Mouse (Mus musculus) lung, adult 18-20 months (tissue): ENCODE results near the gene Slc9a5.
A peak's percentile ranks its signal among the peaks of the same experiment; 100 is the strongest.

ENCODE experiments used
- DNase-seq, 2 experiments: peaks; one replicate each; pipeline ENCODE4 v3.0.0; 2022; ENCODE audit warnings: mixed read lengths in 2 of 2

Slc9a5 gene

GRCm38 (mm10) chr8:105355179-105356024, 6.8 kb downstream of the Slc9a5 start:
- peak in 1 of 2 experiments; percentile 33 for DNase-seq

DNA sequence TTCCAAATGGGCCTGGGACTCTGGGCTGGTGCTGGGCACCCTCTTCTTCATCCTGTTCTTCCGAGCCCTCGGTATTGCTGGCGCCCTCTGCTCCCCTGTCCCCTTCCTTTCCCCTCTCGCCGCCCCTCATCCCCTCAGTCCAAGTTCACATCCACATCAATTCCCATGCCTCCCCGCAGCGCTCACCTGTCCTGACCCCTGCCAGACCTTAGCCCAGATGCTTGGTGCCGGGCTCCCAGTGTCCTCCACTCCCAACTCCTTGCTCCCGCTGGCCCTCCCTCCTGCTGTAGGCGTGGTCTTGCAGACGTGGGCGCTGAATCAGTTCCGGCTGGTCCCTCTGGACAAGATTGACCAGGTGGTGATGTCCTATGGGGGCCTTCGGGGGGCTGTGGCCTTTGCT, 8.0 kb downstream of the Slc9a5 start:
- no peak for DNase-seq

- no peak for DNase-seq
Observed at GRCm38 (mm10) chr8:105359208-105359607, 10.6 kb downstream of the Slc9a5 start.

DNA sequence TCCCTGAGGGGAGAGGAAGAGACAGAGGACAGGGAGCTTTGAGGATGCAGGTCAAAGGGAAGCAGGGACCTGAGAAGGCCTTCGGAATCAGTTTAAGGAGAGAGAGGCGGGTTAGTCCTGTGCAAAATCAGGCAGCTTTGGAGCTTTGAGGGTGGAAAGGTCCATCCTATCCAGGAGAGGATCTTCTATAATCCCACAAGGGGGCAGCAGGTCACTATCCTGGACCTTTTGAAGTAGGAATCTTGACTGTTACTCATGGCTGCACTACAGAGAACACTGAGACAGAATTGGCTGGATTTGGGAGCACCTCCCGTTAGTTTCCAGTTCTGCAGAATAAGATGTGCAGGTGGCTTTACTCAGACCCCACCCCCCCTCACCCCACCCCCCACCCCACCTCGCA, 11.0 kb downstream of the Slc9a5 start:
- no peak for DNase-seq

DNA sequence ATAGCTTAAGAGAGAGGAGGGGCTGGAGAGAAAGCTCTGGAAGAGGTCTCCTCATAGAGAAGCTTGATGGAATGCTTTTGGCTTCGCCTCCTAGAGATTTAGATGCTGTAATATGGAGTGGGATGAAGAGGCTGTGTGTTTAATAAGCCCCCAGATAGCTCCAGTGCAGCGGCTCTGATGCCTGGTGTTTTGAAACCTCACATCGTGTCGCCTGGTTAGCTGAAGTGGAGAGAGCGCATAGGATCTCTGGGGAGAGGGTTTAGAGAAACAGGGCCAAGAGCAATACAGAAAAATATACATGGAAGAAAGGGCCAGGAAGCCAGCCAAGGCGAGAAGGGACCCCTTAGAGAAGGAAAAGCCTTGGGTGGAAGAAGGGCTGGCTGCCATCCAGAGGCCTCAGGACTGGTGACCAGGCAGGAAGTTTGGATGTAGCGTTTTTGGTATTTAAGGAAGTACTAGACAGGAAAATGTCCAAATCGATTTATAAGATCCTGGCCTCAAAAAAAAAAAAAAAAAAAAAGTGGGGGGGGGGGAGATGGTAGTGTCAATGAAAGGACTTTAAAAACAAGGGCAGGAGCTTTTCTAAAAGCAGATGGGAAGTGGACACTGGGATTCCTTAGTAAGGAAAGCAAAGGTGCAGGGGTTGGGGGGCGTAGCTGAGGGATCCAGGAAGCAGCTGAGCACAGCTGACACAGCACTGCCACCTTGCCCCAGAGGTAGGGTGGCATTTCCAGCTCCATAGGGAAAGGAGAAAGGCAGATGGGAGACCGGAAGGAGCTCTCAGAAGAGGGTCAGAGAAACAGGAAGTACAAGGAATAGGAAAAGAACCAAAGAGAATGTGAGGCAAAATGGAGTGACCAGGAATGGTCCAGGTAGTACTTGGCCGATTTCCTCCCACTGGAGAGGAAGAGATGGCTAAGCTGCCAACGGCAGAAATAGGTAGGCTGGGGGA, 13.4 kb downstream of the Slc9a5 start:
- no peak for DNase-seq

DNA sequence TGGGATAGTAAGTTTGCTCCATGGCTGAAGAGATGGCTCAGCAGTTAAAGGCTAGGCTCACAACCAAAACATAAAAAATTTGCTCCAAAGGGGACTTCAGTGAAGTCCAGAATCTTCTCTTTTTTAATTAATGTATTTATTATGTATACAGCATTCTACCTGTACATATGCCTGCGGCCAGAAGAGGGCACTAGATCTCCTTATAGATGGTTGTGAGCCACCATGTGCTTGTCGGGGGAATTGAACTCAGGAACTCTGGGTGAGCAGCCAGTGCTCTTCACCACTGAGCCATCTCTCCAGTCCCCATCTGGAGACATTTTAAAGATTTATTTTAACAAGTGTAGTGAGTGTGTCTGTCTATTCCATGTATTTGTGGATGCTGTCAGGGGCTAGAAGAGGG, 18.5 kb downstream of the Slc9a5 start:
- peak in 1 of 2 experiments; percentile 23 for DNase-seq

DNA sequence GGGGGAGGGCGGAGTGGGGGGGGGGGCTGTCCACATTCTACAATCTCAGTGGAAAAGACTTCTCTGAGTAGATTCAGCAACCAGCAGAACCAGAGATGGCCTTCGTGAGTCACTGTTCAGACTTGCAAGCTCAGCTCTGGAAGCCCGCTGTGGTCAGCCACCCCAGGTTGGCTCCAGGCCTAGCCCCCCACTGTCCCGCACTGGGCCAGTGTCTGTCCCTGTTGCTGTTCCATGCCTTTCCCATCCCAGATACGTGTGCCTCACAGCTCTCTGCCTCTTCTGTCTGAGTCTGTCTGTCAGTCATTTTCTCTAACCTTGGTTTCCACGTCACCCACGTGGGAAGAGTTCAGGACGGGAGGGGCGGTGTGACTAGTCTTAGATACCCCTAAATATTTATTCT, 23.8 kb downstream of the Slc9a5 start:
- no peak for DNase-seq

DNA sequence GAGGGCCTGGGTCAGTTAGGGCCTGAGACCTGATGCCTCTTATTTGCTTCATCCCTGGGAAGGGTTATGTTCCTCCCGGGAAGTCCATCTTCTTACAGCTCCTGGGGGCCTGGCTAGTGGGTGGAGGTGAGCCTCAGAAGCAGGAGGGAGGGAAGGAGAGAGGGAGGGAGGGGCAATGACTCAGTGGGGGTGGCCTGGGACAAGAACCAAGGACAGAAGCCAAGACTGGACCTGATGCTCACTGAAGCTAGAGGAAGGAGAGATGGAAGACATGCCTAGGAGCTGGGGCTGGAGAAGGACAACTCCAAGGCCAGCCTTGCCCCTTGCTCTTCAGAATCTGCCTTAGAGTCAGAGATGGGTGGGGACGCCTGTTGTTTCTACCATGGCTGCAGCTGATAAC, 24.4 kb downstream of the Slc9a5 start, which contains the start of gene Plekhg4:
Gene Plekhg4, plus strand, starts transcription at position 243 of the 400 bp plus-strand sequence.
- no peak for DNase-seq

DNA sequence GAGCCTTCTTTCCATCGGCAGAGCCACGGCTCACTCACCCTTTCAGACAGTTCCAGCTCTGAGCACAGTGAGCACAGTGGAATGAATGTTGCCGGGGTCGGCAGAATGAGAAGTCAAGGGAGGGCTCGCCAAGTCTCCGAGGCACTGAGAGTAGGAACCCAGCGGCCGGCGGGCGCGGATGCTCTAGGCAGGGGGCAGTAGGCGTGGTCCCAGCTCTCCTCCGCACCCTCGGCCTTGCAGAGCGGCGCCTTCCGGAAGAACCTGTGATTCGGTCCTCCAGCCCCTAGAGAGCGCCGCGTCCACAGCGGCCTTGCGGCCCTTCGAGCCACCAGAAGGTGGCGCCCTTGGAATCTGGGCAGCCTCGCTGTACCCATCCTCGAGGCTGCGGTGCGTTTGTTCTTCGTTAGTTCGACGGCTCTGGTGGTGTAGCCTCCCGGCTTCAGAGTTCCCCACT, 25.9 kb downstream of the Slc9a5 start:
- DNase-seq, result peak in 1 of 2 experiments; percentile 44

DNA sequence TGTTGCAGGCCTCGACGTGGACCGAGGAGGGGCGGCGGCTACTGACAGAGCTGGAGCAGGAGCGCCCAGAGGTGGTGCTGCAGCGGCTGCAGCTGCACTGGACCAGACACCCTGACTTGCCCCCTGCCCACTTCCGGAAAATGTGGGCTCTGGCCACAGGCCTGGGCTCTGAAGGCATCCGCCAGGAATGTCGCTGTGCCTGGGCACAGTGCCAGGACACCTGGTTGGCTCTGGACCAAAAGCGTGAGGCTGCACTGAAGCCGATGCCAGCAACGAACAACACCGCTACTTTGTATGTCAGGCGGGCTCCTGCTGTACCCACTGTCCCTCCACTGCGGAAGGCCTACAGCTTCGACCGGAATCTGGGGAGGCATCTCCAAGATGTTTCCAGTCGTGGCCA, 30.0 kb downstream of the Slc9a5 start:
- DNase-seq, result peak; percentile 75 to 83

DNA sequence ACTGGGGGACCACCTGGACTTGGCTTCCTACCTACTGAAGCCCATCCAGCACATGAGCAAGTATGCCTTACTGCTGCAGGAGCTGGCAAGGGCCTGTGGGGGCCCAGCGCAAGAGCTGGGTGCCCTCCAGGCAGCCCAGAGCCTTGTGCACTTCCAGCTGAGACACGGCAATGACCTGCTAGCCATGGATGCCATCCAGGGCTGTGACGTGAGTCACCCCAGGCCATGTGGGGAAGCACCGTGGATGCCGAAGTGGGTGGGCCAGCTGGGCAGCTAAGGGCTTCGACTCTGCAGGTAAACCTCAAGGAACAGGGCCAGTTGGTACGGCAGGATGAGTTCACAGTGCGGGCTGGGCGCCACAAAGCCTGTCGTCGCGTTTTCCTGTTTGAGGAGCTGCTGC, 31.7 kb downstream of the Slc9a5 start:
- DNase-seq, result no peak

- no peak for DNase-seq
Observed at GRCm38 (mm10) chr8:105384070-105384469, 35.4 kb downstream of the Slc9a5 start.

DNA sequence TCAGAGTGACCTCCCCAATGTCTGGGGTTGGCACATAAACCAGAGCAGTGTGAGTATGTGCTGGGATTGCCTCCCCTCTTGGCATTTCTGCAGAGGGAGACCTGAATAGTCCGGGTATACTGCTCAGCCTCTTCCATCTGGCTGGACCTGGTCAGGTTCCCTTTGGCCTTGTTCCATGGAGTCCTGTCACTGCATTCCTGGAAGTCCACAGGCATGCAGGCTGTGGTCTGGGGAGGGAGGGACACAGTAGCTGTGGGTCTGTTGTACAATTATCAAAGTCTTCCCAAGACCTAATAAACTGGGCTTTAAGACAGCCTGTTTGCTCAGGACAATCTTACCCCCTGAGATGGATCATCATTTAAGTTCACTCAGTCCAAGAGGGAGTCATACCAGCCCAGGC, 38.5 kb downstream of the Slc9a5 start:
- peak; percentile 56 to 77 for DNase-seq

GRCm38 (mm10) chr8:105389096-105389495, 40.5 kb downstream of the Slc9a5 start:
- DNase-seq, result peak; percentile 36 to 55

DNA sequence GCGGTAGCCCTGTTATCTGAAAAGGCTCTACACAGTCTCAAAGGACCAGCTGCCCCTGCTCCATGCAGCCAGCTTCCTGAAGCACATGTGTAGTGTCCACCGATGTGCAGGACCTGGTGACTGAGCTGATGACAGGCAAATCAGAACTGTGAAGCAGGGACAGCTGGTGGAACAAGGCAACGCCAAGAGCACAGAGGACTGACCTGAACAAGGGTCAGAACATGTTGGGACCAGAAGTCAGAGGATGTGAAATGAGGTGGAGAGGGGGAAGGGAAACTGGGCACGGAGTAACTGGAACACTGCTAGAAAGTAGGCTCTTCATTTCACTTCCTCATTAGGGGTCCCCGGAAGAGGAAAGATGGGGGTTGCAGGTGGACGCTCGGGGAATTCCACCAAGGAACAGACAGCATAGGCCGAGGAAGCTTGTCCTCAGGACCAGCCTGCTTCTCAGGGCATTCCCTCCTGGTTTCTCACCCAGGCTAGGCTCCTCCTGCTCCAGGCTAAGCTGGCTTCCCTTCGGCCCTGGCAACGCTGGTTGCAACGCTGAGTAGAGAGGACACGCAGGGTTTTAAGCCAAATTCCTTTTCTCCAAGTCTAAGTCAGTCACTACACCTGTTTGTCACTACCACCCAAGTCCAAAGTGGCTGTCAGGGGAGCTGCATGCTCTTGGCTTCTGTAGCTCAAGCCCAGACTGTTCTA, 44.6 kb downstream of the Slc9a5 start:
- peak in 1 of 2 experiments; percentile 39 for DNase-seq

GRCm38 (mm10) chr8:105393915-105394314, 45.3 kb downstream of the Slc9a5 start:
- peak; percentile 24 to 73 for DNase-seq

DNA sequence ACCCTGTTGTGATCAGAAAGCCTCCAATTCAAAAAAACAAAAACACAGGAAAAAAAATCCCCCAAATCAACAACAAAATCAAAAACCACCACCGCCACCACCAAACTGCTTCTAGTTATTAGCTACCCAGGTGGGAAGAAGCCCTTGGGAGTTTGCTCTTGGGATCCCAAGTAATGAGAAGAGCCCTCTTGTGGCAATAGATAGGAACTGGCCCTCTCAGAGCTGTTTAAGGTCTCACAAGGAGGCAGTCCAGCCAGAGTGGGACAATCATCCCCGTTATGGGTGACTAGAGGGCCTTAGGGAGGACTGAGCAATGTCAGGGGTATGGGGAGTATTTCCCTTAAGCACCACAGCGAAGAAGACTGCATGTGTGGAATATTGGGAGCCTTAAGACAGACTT, 49.1 kb downstream of the Slc9a5 start:
- peak; percentile 52 to 76 for DNase-seq

DNA sequence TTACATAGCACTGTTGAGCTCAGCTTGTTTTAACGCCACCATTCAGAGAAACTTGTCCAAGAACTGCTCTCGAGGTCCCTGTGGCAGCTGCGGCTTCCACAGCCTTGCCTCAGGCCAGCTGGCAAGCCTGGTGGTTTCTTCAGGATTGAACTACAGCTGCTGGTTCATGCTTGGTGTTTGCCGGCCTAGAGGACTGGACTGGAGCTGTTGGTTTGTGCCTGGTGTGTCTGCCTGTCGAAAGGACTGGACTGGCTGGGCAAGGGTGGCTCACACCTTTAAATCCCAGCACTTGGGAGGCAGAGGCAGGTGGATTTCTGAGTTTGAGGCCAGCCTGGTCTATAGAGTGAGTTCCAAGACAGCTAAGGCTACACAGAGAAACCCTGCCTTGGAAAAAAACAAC, 51.4 kb downstream of the Slc9a5 start:
- DNase-seq, result no peak

GRCm38 (mm10) chr8:105403467-105403866, 54.8 kb downstream of the Slc9a5 start:
- DNase-seq, result no peak

GRCm38 (mm10) chr8:105404496-105404895, 55.9 kb downstream of the Slc9a5 start:
- no peak for DNase-seq

- peak; percentile 15 to 42 for DNase-seq
Observed at GRCm38 (mm10) chr8:105406416-105406815, 57.8 kb downstream of the Slc9a5 start.

GRCm38 (mm10) chr8:105408331-105408730, 59.7 kb downstream of the Slc9a5 start:
- no peak for DNase-seq

DNA sequence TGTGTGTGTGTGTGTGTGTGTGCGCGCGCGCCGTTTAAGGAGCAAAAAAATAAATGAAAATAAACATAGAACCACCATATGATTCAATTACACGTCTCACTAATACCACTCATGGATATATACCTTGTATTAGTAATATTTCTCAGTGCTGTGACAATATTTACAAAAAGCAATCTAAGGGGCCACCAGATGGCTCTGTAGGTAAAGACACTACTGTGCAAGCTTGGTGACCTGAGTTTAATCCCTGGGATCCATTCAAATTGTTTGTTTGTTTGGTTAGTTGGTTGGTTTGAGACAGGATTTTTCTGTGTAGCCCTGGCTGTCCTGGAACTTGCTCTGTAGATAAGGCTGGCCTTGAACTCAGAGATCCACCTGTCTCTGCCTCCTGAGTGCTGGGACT, 61.3 kb downstream of the Slc9a5 start:
- DNase-seq, result no peak
